Mouse (Mus musculus): ENCODE results near the gene Vmn1r58.

DNA sequence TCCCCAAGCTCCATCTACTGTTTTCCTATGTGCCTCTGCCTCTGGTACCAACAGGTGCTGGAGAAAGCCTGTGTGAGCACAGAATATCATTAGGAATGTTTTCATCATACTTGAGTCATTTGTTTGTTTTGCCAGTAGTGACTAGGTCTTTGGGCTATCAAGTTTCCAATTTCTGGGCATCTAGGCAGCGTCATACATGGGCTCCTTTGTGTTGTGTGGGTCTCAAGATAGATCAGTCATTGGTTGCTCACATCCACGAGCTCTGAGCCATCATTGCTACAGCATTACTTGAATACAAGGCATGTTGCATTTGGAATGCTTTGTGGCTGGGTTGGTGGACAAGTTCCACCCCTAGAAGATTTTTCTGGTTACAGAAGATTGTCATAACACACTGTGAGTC lies 7.0 kb downstream of the Vmn1r58 start:
- TF ChIP-seq ELF1 (IDR thresholded peaks at IDR 0.05; ENCODE audit: low read depth, low read length) (no peak), E2F4 (IDR thresholded peaks at IDR 0.05; ENCODE audit: borderline replicate concordance, low read depth, low read length) (no peak), NELFE (IDR thresholded peaks at IDR 0.05; ENCODE audit: low read depth, low read length) (no peak), NRF1 (IDR thresholded peaks at IDR 0.05; ENCODE audit: insufficient read depth, low read depth, low read length, poor library complexity, severe bottlenecking) (no peak), MAFK (IDR thresholded peaks at IDR 0.05; ENCODE audit: borderline replicate concordance, low read depth, low read length) (no peak), POLR2A (IDR thresholded peaks at IDR 0.05; ENCODE audit: control insufficient read depth in 1 of 2, insufficient read depth in 1 of 2, low read depth in 1 of 2, low read length in 2 of 2, poor library complexity in 1 of 2) (no peak), CTCF (IDR thresholded peaks at IDR 0.05 in 2 of 3, conservative IDR thresholded peaks at IDR 0.05 in 1 of 3; ENCODE audit: control insufficient read depth in 1 of 3, insufficient read depth in 1 of 3, low read depth in 2 of 3, low read length in 3 of 3, poor library complexity in 1 of 3, severe bottlenecking in 1 of 3) (no peak), TCF12 (IDR thresholded peaks at IDR 0.05; ENCODE audit: low read depth, low read length) (no peak), USF1 (IDR thresholded peaks at IDR 0.05; ENCODE audit: low read depth, low read length) (no peak)

Measured in MEL (cell line).